Mouse (Mus musculus) retina, postnatal 1 day (tissue): Measurements from ENCODE around the gene F8a.
"Not testable (repeated sequence)": the region's sequence is repeated elsewhere in the genome, so short reads cannot be mapped to it uniquely, and the experiment has no call there.

Experiments used
- DNase-seq: peaks from one replicate; pipeline ENCODE4 v3.0.0-alpha.2; 2012

F8a gene

DNA sequence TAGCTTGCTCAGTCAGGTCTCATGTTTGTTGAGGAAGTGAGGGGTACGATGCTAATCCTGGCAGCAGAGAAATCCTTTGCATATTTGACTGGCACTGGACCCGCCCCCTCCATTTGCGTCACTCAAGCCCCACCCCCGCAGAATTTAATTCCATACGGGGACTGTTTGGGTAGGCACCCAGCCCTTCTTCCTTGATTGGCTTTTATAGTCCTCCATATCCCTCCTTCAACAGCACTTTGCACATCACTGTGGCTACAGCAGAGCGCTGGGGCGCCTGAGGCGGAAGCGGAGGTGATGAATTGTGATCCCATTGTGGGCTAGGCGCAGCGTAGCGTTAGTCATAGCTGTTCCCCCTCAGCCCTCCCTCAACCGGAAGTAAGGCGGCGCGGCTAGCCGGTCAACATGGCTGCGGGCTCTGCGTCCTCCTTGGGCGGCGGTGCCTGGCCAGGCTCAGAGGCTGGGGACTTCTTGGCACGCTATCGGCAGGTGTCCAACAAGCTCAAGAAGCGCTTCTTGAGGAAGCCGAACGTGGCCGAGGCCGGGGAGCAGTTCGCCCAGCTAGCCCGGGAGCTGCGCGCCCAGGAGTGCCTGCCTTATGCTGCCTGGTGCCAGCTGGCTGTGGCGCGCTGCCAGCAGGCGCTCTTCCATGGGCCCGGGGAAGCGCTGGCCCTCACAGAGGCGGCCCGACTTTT lies at the start of gene F8a:
TSS of gene F8a (plus strand) at position 378 of the 692 bp plus-strand sequence.
- DNase-seq = peak; percentile 91

DNA sequence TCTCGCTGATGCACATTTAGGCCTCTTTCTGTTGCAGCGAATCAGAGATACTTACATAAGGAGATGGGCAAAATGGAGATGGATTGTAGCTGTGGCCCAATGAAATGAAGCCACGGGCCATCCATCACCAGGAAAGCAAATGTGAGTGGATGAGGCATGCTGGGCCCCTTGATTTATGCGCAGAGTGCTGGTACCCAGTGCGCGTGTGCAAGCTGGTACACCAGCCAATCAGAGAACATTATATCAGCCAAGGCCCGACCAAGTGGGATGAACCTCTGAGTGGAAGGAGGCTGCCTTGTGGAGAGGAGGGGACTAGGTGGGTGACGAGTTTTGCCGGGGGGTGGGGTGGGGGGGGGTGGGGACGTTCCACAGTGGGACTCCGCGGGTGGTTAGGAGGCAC lies 36.2 kb upstream of the F8a start, which contains the start of gene Xlr3b:
TSS of gene Xlr3b (plus strand) at position 274 of the 400 bp plus-strand sequence.
- DNase-seq = peak; percentile 24

GRCm38 (mm10) chrX:73213819-73214564 lies 14.1 kb upstream of the F8a start, which contains the start of gene Xlr4b:
Gene Xlr4b, plus strand, starts transcription at chrX:73214333.
- DNase-seq = not testable (repeated sequence)

DNA sequence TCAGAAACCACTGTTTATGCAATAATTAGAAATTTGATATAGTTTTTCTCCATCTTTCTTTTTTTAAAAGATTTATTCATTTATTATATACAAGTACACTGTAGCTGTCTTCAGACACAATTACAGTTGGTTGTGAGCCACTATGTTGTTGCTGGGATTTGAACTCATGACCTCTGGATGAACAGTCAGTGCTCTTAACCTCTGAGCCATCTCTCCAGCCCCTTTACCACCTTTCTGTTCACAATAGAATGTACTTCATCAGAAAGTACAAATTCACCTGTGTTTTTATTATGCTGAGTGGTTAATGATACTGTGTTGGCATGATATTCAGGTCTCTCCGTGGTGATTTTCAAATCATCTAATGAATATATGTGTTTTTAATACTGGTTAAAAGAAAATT lies 2.7 kb upstream of the F8a start:
- no peak for DNase-seq

DNA sequence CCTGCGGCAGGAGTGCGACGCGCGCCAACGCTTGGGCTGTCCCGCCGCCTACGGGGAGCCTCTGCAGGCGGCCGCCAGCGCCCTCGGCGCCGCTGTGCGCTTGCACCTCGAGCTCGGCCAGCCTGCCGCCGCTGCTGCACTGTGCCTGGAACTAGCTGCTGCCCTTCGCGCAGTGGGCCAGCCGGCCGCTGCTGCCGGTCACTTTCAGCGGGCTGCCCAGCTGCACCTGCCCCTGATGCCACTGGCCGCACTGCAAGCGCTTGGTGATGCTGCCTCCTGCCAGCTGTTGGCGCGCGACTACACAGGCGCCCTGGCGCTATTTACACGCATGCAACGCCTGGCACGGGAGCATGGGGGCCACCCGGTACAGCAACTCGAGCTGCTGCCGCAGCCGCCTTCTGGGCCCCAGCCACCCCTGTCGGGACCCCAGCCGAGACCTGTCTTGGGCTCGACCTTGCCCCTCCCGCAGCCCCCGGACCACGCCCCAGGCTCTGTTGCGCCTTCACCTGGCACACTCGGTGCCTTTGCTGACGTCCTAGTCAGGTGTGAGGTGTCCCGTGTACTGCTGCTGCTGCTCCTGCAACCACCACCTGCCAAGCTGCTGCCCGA lies 619 bp downstream of the F8a start:
- DNase-seq = peak; percentile 70

- no peak for DNase-seq
Measured at GRCm38 (mm10) chrX:73229288-73229687, 1.2 kb downstream of the F8a start.

DNA sequence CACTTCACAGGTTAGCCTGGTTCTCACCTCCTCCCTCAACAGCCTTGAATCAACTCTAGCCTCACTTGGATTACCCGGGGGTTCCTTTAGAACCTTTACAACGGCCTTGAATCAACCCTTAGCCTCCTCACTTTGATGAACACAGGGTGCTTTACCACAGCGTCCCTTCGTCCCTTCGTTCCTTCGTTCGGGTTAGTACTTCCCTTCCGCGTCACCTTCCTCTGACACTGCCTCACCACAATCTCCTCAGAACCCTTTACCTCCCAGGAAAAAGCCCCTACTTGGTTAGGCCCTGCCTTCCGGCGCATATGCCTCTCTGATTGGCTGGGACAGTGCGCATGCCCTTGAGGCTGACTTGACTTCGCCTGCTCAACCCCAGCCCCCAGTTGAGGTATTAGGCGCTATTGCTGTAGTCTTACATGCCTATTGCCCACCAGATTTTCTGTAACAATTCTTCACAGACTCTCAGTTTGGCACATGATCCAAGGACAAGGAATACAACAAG lies 14.8 kb downstream of the F8a start, which contains the start of gene Xlr4c:
TSS of gene Xlr4c (minus strand) at position 310 of the 505 bp plus-strand sequence.
- not testable (repeated sequence) for DNase-seq

GRCm38 (mm10) chrX:73262428-73262827 lies 34.3 kb downstream of the F8a start:
- peak; percentile 0 for DNase-seq

DNA sequence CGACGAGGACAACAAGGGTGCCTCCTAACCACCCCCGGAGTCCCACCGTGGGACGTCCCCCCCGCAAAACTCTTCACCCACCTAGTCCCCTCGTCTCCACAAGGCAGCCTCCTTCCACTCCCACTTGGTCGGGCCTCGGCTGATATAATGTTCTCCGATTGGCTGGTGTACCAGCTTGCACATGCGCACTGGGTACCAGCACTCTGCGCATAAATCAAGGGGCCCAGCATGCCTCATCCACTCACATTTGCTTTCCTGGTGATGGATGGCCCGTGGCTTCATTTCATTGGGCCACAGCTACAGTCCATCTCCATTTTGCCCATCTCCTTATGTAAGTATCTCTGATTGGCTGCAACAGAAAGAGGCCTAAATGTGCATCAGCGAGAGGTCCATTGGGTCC lies 37.2 kb downstream of the F8a start, which contains the start of gene Xlr3c:
TSS of gene Xlr3c (minus strand) at position 121 of the 400 bp plus-strand sequence.
- not testable (repeated sequence) for DNase-seq
